Mouse (Mus musculus) limb, embryonic 14.5 days (tissue): Measurements from ENCODE around the gene Rtkn2. TPM values are rescaled to one million over a fixed set of nuclear protein-coding genes. Genes with fewer than 3 reads are reported as not detected.

Experiments
- ATAC-seq: fragments of 200-750 bp; cut with Nextera tagmentation; 2 replicates; pipeline ENCODE4 v1.8.0; 2017; ENCODE audit warnings: low read depth, moderate number of reproducible peaks, moderate TSS enrichment; ENCODE audit not compliant: low FRiP score
- DNase-seq: peaks from one replicate; pipeline ENCODE4 v3.0.0-alpha.2; 2015; ENCODE audit warnings: low spot score
- H3K27ac ChIP-seq: fragments of 300-500 bp; sonication (generic); replicated peaks from 2 replicates; pipeline ENCODE4 v1.5.1; 2014; ENCODE audit warnings: low read depth, mild to moderate bottlenecking, low read length, moderate library complexity, mixed read lengths
- H3K27me3 ChIP-seq: fragments of 300-500 bp; sonication (generic); 2 replicates; pipeline ENCODE4 v1.6.1; 2014; ENCODE audit warnings: low read length, mixed read lengths; ENCODE audit not compliant: control insufficient read depth, insufficient read depth
- H3K36me3 ChIP-seq: fragments of 300-500 bp; sonication (generic); 2 replicates; pipeline ENCODE4 v1.6.1; 2014; ENCODE audit warnings: mild to moderate bottlenecking, low read length, moderate library complexity, mixed read lengths; ENCODE audit not compliant: control insufficient read depth, insufficient read depth
- H3K4me1 ChIP-seq: fragments of 300-500 bp; sonication (generic); 2 replicates; pipeline ENCODE4 v1.6.1; 2014; ENCODE audit warnings: antibody characterized with exemption, low read length, mixed read lengths; ENCODE audit not compliant: control insufficient read depth, insufficient read depth
- H3K4me2 ChIP-seq: fragments of 300-500 bp; sonication (generic); replicated peaks from 2 replicates; pipeline ENCODE4 v1.6.1; 2014; ENCODE audit warnings: low read depth, mild to moderate bottlenecking, low read length, moderate library complexity; ENCODE audit not compliant: severe bottlenecking
- H3K4me3 ChIP-seq: fragments of 300-500 bp; sonication (generic); replicated peaks from 2 replicates; pipeline ENCODE4 v1.5.1; 2014; ENCODE audit warnings: low read length
- H3K9ac ChIP-seq: fragments of 300-500 bp; sonication (generic); 2 replicates; pipeline ENCODE4 v1.6.1; 2014; ENCODE audit warnings: mild to moderate bottlenecking, low read depth, low read length, moderate library complexity; ENCODE audit not compliant: severe bottlenecking
- H3K9me3 ChIP-seq: fragments of 300-500 bp; sonication (generic); 2 replicates; pipeline ENCODE4 v1.6.1; 2016; ENCODE audit warnings: low read length; ENCODE audit not compliant: control insufficient read depth
- POLR2A ChIP-seq: fragments of 200-500 bp; IDR thresholded peaks from 2 replicates; pipeline ENCODE4 v1.8.0; 2012; ENCODE audit warnings: inconsistent platforms, mild to moderate bottlenecking, moderate library complexity, borderline replicate concordance; ENCODE audit not compliant: insufficient read depth, insufficient read length; ENCODE audit errors: extremely low read depth
- WGBS: fragments of 180-500 bp; shearing (Covaris S2); extraction: QIAGEN DNeasy Blood & Tissue Kit; methylation state at CpG from one replicate; pipeline ENCODE4 v1.1.7; 2014; 5-methylcytosine and 5-hydroxymethylcytosine counted together
- polyA plus RNA-seq, 2 experiments: library from polyadenylated mRNA; depleted of rRNA in 1 of 2; stranded (reverse) in 1 of 2; unstranded in 1 of 2; fragments of >200 nt; fragmentation: Nextera tagmentation in 1 of 2; extraction: Ambion mirVana in 1 of 2; gene quantifications; 2 replicates each; pipeline versions ENCODE4 v1.2.1 to v1.2.3; 2012 to 2014

The Rtkn2 gene
- polyA plus RNA-seq, 2 experiments, result 2.9 to 5.7 TPM

- no peak overlapping the region for H3K4me2 ChIP-seq
- H3K4me1 ChIP-seq, result peaks cover 2% of the 10 kb centered on the region; the same call in 1 of the 2 replicates
- no peaks in the 10 kb centered on the region for H3K9me3 ChIP-seq
- DNase-seq, result no peak
- H3K4me3 ChIP-seq, result no peak overlapping the region
- no peaks in the 10 kb centered on the region for H3K27me3 ChIP-seq
- no peaks in the 10 kb centered on the region for H3K36me3 ChIP-seq
- H3K27ac ChIP-seq, result no peak overlapping the region
- ATAC-seq, result no peak
- no peak overlapping the region for H3K9ac ChIP-seq
- no peak for TF ChIP-seq POLR2A
- 88% methylated on average over 9 of the region's 9 CpGs for WGBS
Measured at GRCm38 (mm10) chr10:68009301-68009700, 29.9 kb downstream of the Rtkn2 start.

- Histone ChIP-seq H3K4me2 (no peak overlapping the region), H3K4me1 (no peaks in the 10 kb centered on the region), H3K36me3 (no peaks in the 10 kb centered on the region), H3K9ac (no peak overlapping the region), H3K9me3 (no peaks in the 10 kb centered on the region), H3K27ac (no peak overlapping the region), H3K4me3 (no peak overlapping the region), H3K27me3 (no peaks in the 10 kb centered on the region)
- no peak for TF ChIP-seq POLR2A
- ATAC-seq, result no peak
- no peak for DNase-seq
- WGBS, result 90% methylated on average over 7 of the region's 7 CpGs
Measured at GRCm38 (mm10) chr10:68009867-68010266, 30.5 kb downstream of the Rtkn2 start.

- no peak overlapping the region for H3K27ac ChIP-seq
- 90% methylated on average over 2 of the region's 2 CpGs for WGBS
Measured at GRCm38 (mm10) chr10:68013137-68013536, 33.8 kb downstream of the Rtkn2 start.

GRCm38 (mm10) chr10:68020755-68021154, 41.4 kb downstream of the Rtkn2 start:
- Histone ChIP-seq H3K4me1 (no peaks in the 10 kb centered on the region), H3K4me3 (no peak overlapping the region), H3K27ac (no peak overlapping the region), H3K9me3 (peaks cover 6% of the 10 kb centered on the region), H3K36me3 (0 out of 2 replicates have a peak, but pooled peaks cover 9% of the 10 kb centered on the region), H3K4me2 (no peak overlapping the region), H3K27me3 (no peaks in the 10 kb centered on the region), H3K9ac (no peak overlapping the region)
- TF ChIP-seq POLR2A, result no peak
- WGBS, result 94% methylated on average over 2 of the region's 2 CpGs
- ATAC-seq, result no peak
- DNase-seq, result no peak

More at GRCm38 (mm10) chr10:68013137-68013536, 33.8 kb downstream of the Rtkn2 start:
- Histone ChIP-seq H3K36me3 (no peaks in the 10 kb centered on the region), H3K4me1 (no peaks in the 10 kb centered on the region), H3K9ac (no peak overlapping the region), H3K4me2 (no peak overlapping the region), H3K4me3 (no peak overlapping the region), H3K27me3 (no peaks in the 10 kb centered on the region), H3K9me3 (no peaks in the 10 kb centered on the region)
- DNase-seq, result no peak
- TF ChIP-seq POLR2A, result no peak
- no peak for ATAC-seq

- no peak overlapping the region for H3K4me3 ChIP-seq
- H3K4me1 ChIP-seq, result no peaks in the 10 kb centered on the region
- DNase-seq, result no peak
- H3K36me3 ChIP-seq, result no peaks in the 10 kb centered on the region
- H3K27ac ChIP-seq, result no peak overlapping the region
- no peaks in the 10 kb centered on the region for H3K9me3 ChIP-seq
- no peak overlapping the region for H3K9ac ChIP-seq
- no peaks in the 10 kb centered on the region for H3K27me3 ChIP-seq
- ATAC-seq, result no peak
- H3K4me2 ChIP-seq, result no peak overlapping the region
- WGBS, result 56% methylated on average over 3 of the region's 3 CpGs
- TF ChIP-seq POLR2A, result no peak
Measured at GRCm38 (mm10) chr10:68025660-68026059, 46.3 kb downstream of the Rtkn2 start.
